Mouse (Mus musculus) heart, postnatal 0 days (tissue): Measurements from ENCODE around the gene Nupr1. TPM values are rescaled to one million over a fixed set of nuclear protein-coding genes. Genes with fewer than 3 reads are reported as not detected.

Experiments
- ATAC-seq: fragments of 200-750 bp; cut with Nextera tagmentation; 2 replicates; pipeline ENCODE4 v1.8.0; 2017; ENCODE audit warnings: low read depth, moderate number of reproducible peaks, moderate library complexity; ENCODE audit not compliant: insufficient read depth
- DNase-seq: peaks from one replicate; pipeline ENCODE4 v3.0.0-alpha.2; 2016; ENCODE audit warnings: low spot score
- H3K27ac ChIP-seq: fragments of 300-500 bp; sonication (generic); 2 replicates; pipeline ENCODE4 v1.5.1; 2014; ENCODE audit warnings: low read depth, mild to moderate bottlenecking
- H3K27me3 ChIP-seq: fragments of 300-500 bp; sonication (generic); 2 replicates; pipeline ENCODE4 v1.6.1; 2014; ENCODE audit warnings: low read length, mixed read lengths; ENCODE audit not compliant: control insufficient read depth, insufficient read depth
- H3K36me3 ChIP-seq: fragments of 300-500 bp; sonication (generic); replicated peaks from 2 replicates; pipeline ENCODE4 v1.6.1; 2014; ENCODE audit warnings: low read length, mixed read lengths; ENCODE audit not compliant: control insufficient read depth, insufficient read depth
- H3K4me1 ChIP-seq: fragments of 300-500 bp; sonication (generic); 2 replicates; pipeline ENCODE4 v1.6.1; 2014; ENCODE audit warnings: antibody characterized with exemption; ENCODE audit not compliant: control insufficient read depth, insufficient read depth
- H3K4me2 ChIP-seq: fragments of 300-500 bp; sonication (generic); 2 replicates; pipeline ENCODE4 v1.6.1; 2014; ENCODE audit warnings: low read depth, mild to moderate bottlenecking, low read length, moderate library complexity
- H3K4me3 ChIP-seq: fragments of 300-500 bp; sonication (generic); 2 replicates; pipeline ENCODE4 v1.5.1; 2014; ENCODE audit warnings: low read depth, low read length
- H3K9ac ChIP-seq: fragments of 300-500 bp; sonication (generic); replicated peaks from 2 replicates; pipeline ENCODE4 v1.6.1; 2014; ENCODE audit warnings: low read depth, low read length, mixed read lengths
- H3K9me3 ChIP-seq: fragments of 300-500 bp; sonication (generic); replicated peaks from 2 replicates; pipeline ENCODE4 v1.6.1; 2016; ENCODE audit warnings: low read length; ENCODE audit not compliant: control insufficient read depth
- CTCF ChIP-seq: IDR thresholded peaks from 2 replicates; pipeline ENCODE4 v1.5.1; 2016; ENCODE audit warnings: antibody characterized with exemption, control low read depth, low read depth
- EP300 ChIP-seq: IDR thresholded peaks from 2 replicates; pipeline ENCODE4 v1.6.1; 2016; ENCODE audit warnings: antibody characterized with exemption, low read depth
- WGBS: fragments of 180-500 bp; shearing (Covaris S2); extraction: QIAGEN DNeasy Blood & Tissue Kit; methylation state at CpG from one replicate; pipeline ENCODE4 v1.1.7; 2014; 5-methylcytosine and 5-hydroxymethylcytosine counted together
- polyA plus RNA-seq: library from polyadenylated mRNA; unstranded; fragments of >200 nt; fragmentation: Nextera tagmentation; extraction: Ambion mirVana; gene quantifications from 2 replicates; pipeline ENCODE4 v1.2.1, GENCODE M21; 2015
- total RNA-seq: library from RNA; depleted of rRNA; stranded (reverse); fragments of >200 nt; gene quantifications from 2 replicates; pipeline ENCODE4 v1.2.3, GENCODE M21; 2014; ENCODE audit warnings: low replicate concordance

Gene Nupr1
- total and polyA plus RNA-seq, 2 experiments from 2014 or later, result 1.3 to 8.9 TPM

DNA sequence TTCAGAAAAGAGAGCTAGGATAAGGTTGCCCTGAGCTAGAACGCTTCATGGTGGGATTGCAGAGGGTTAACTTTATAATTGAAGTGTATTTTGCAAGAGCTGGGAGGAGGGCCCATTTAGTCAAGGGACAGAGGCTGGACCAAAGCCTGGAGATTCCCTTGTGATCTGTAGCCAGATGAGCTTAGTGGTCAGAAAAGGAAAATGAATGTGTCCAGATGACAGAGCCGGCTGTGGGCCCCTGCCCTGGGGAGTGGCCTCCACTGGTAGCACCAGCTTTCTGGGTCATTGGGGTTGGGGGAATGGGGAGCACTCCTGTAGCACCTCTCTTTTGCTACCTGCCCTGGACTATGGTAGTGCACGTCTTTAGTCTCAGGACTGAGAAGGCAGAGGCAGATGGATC, 23.6 kb downstream of the Nupr1 start:
- Histone ChIP-seq H3K27me3 (no peaks in the 10 kb centered on the region), H3K4me3 (no peak overlapping the region), H3K9me3 (no peaks in the 10 kb centered on the region), H3K4me1 (no peaks in the 10 kb centered on the region), H3K36me3 (no peaks in the 10 kb centered on the region), H3K4me2 (no peak overlapping the region), H3K9ac (no peak overlapping the region), H3K27ac (no peak overlapping the region)
- no peak for TF ChIP-seq CTCF
- TF ChIP-seq EP300, result no peak
- no peak for DNase-seq
- no peak for ATAC-seq
- WGBS, result 61% methylated on average over 3 of the region's 3 CpGs

DNA sequence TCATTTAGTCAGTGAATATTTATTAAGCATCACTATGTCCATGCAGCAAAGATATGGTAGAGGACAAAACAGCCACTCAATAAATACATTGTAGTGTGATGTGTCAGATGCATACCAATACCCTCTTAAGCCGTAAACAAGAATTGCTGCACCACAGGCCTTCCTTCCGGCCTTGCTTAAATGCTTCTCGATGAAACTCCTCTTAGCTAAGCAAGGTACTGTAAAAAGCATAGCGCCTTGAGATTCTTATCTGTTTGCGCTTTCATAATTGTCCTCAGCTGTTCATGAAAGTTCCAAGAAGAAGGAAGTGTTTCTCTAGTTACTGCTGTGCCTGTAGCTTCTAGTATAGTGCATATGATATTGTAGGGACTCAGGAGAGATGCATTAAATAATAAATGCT, 24.1 kb downstream of the Nupr1 start:
- Histone ChIP-seq H3K4me1 (no peaks in the 10 kb centered on the region), H3K9ac (no peak overlapping the region), H3K4me3 (no peak overlapping the region), H3K9me3 (no peaks in the 10 kb centered on the region), H3K36me3 (no peaks in the 10 kb centered on the region), H3K27ac (no peak overlapping the region), H3K27me3 (no peaks in the 10 kb centered on the region), H3K4me2 (no peak overlapping the region)
- no peak for ATAC-seq
- 75% methylated on average over 5 of the region's 5 CpGs for WGBS
- no peak for TF ChIP-seq CTCF
- TF ChIP-seq EP300, result no peak
- no peak for DNase-seq

DNA sequence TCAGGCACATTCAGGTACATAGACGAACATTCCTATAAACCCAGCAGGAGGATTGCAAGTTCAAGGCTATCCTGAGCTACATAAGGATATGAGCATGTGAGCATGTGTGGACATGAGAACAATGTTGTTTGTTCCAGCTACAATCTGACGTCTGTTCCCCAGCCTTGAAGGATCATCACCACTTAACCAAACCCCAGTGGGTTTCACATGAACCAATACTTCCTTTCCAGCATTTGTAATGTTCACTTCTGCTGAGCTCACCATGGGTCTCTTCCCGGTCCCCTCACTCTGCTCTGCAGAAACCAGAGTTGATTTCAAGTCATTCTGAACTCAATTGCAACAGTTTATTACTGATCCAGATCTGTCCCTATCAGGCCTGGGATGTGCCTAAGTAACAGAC, 28.0 kb downstream of the Nupr1 start:
- 73% methylated on average over 3 of the region's 3 CpGs for WGBS
- Histone ChIP-seq H3K27me3 (no peaks in the 10 kb centered on the region), H3K36me3 (no peaks in the 10 kb centered on the region), H3K9me3 (no peaks in the 10 kb centered on the region), H3K27ac (no peak overlapping the region), H3K4me2 (no peak overlapping the region), H3K4me3 (no peak overlapping the region), H3K9ac (no peak overlapping the region), H3K4me1 (no peaks in the 10 kb centered on the region)
- no peak for ATAC-seq
- no peak for TF ChIP-seq EP300
- TF ChIP-seq CTCF, result no peak
- no peak for DNase-seq

DNA sequence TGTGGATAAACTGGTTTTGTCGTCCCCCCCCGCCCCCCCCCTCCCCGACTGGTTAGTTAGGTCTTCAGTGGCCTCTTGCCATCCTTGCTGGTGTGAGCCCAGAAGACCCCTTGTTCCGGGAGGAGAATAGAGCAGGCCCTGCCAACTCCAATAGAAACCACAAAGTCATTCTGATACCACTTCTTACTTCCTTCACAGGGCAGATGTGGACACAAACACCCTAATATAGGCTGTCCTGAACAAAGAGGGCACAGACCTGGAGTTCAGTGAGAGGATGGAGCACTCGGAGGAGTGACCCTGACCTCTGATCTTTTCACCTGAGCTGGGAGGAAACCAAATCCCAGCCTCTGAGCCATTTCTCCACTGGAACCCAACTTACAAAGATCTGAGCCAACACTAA, 28.8 kb downstream of the Nupr1 start:
- Histone ChIP-seq H3K9me3 (no peaks in the 10 kb centered on the region), H3K4me3 (no peak overlapping the region), H3K9ac (no peak overlapping the region), H3K27me3 (no peaks in the 10 kb centered on the region), H3K4me1 (no peaks in the 10 kb centered on the region), H3K27ac (no peak overlapping the region), H3K4me2 (no peak overlapping the region), H3K36me3 (no peaks in the 10 kb centered on the region)
- WGBS, result 36% methylated on average over 5 of the region's 5 CpGs
- TF ChIP-seq EP300, result no peak
- TF ChIP-seq CTCF, result no peak
- DNase-seq, result no peak
- ATAC-seq, result no peak

DNA sequence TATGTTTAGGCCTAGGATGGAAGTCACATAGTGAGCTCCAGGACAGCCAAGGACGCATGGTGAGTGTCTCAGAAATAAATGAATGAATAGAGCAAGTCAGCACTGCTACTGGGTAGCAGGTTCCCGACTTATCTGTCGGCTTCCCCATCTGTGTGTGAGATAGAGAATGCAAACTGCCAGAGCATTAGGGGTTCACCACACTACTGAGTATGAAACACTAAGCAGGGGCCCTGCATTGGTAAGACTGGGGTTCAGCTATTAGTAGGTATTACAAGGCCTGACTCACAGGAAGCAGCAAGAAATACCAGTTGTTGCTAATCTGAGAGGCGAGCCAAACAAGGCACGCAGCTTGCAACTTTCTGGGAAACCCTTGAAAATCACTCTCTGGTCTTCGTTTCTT, 31.7 kb downstream of the Nupr1 start:
- no peaks in the 10 kb centered on the region for H3K4me1 ChIP-seq
- no peaks in the 10 kb centered on the region for H3K27me3 ChIP-seq
- H3K9ac ChIP-seq, result no peak overlapping the region
- no peaks in the 10 kb centered on the region for H3K9me3 ChIP-seq
- DNase-seq (no peak), ATAC-seq (no peak)
- H3K4me2 ChIP-seq, result no peak overlapping the region
- WGBS, result 55% methylated on average over 6 of the region's 6 CpGs
- TF ChIP-seq EP300, result no peak
- TF ChIP-seq CTCF, result no peak
- no peak overlapping the region for H3K27ac ChIP-seq
- no peaks in the 10 kb centered on the region for H3K36me3 ChIP-seq
- H3K4me3 ChIP-seq, result no peak overlapping the region

DNA sequence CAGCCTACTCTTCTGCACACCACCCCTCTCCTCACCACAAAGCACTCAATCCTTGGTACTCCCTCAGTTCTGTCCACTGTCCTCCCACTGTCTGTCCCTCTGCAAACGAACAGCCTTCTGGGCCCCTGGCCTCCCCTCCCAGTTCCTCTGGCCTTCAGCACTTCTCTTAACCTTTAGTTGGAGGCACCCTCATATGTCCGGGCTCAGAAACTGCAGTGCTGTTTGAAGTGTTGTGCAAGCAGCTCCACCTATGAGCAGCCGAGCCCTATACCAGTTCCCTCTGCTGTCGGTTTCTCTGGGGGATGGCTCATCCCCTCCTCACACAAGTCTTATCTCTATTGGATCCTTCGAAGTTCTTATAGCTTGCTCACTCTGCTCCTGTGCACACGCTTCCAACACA, 34.2 kb downstream of the Nupr1 start:
- no peak for ATAC-seq
- DNase-seq, result no peak
- Histone ChIP-seq H3K27me3 (no peaks in the 10 kb centered on the region), H3K4me3 (no peak overlapping the region), H3K36me3 (no peaks in the 10 kb centered on the region), H3K4me1 (no peaks in the 10 kb centered on the region), H3K9ac (no peak overlapping the region), H3K9me3 (no peaks in the 10 kb centered on the region), H3K27ac (no peak overlapping the region), H3K4me2 (no peak overlapping the region)
- TF ChIP-seq CTCF, result no peak
- no peak for TF ChIP-seq EP300
- WGBS, result 53% methylated on average over 6 of the region's 6 CpGs
